In genomic region chr1:191512383-191512782, GRCm38 (mm10) we compare ENCODE assay signal across 21 mouse cellular contexts.
A peak's percentile ranks its signal among the peaks of the same experiment; 100 is the strongest.
DNase-seq lines count a peak whose midpoint lies in the region; ATAC-seq and TF ChIP-seq lines count a peak whose summit lies in the region.
"Had no signal": no experiment of that assay in that cellular context is flagged by ENCODE, and none has a peak within 500 bp of the region (broad histone marks: within the 10 kb centered on the region; RNA-seq: fewer than 3 reads in every experiment).

No protein-coding gene starts in this region.

- no peaks in the 10 kb centered on the region for H3K36me3 ChIP-seq in kidney, postnatal 0 days (ENCODE audit: insufficient read depth, low read length)
- H3K36me3 ChIP-seq: embryonic facial prominence, embryonic 10.5 days; G1E; heart, embryonic 13.5 days; hindbrain, embryonic 15.5 days had no signal

- WGBS in kidney, postnatal 0 days = 73% methylated on average over 4 of the region's 4 CpGs

- peak; percentile 77; the same call in 1 of the 2 replicates for ATAC-seq in kidney, postnatal 0 days (replicated peaks; ENCODE audit: low FRiP score, low read depth)
- ATAC-seq: CD4-positive, CD25-positive, alpha-beta regulatory T cell, adult 4 months; forebrain, embryonic 13.5 days; forebrain, postnatal 0 days had no signal

- no peak overlapping the region for H3K4me3 ChIP-seq in kidney, postnatal 0 days (replicated peaks; ENCODE audit: low read depth, low read length)
- H3K4me3 ChIP-seq: embryonic facial prominence, embryonic 10.5 days; forebrain, embryonic 13.5 days; gastrocnemius, adult 2 months; heart, embryonic 13.5 days; hindbrain, embryonic 15.5 days had no signal

- H3K27ac ChIP-seq in kidney, postnatal 0 days = peak overlapping the region; percentile 28; the same call in 1 of the 2 replicates
- H3K27ac ChIP-seq: embryonic facial prominence, embryonic 10.5 days; forebrain, embryonic 13.5 days; gastrocnemius, adult 2 months; heart, embryonic 13.5 days; hindbrain, embryonic 15.5 days had no signal

- no peaks in the 10 kb centered on the region for H3K4me1 ChIP-seq in kidney, postnatal 0 days (replicated peaks; ENCODE audit: insufficient read depth, low read length)
- H3K4me1 ChIP-seq: forebrain, embryonic 13.5 days; hindbrain, embryonic 15.5 days had no signal

- DNase-seq in 3134 (ENCODE audit: extremely low read depth, insufficient read length, low spot score) (peak; percentile 44), adipocyte (ENCODE audit: low spot score) (peak; percentile 50)
- DNase-seq in kidney, postnatal 0 days (ENCODE audit: low spot score) = no peak
- peak; percentile 61 to 87 for DNase-seq in kidney, postnatal 36 days
- no peak for DNase-seq in gastrocnemius, postnatal 25 days
- no peak for DNase-seq in frontal cortex, postnatal 36 days (ENCODE audit: low spot score in 2 of 2)
- DNase-seq: adrenal gland, postnatal 25 days; B cell, adult 2 months; cerebellum, adult 18-20 months; cerebellum, postnatal 10 days; forebrain, postnatal 0 days; gastrocnemius, adult 2 months; gastrocnemius, postnatal 36 days; heart, adult 11 months; heart, postnatal 36 days had no signal

- no peaks in the 10 kb centered on the region; the same call in 1 of the 2 replicates for H3K27me3 ChIP-seq in kidney, postnatal 0 days (ENCODE audit: insufficient read depth, low read length)
- H3K27me3 ChIP-seq: forebrain, embryonic 13.5 days; heart, embryonic 13.5 days; hindbrain, embryonic 15.5 days had no signal

- H3K9me3 ChIP-seq in kidney, postnatal 0 days (replicated peaks; ENCODE audit: low read length) = no peaks in the 10 kb centered on the region
- H3K9me3 ChIP-seq: embryonic facial prominence, embryonic 10.5 days; forebrain, embryonic 13.5 days; G1E; heart, embryonic 13.5 days; hindbrain, embryonic 15.5 days had no signal

- no peak overlapping the region for H3K9ac ChIP-seq in kidney, postnatal 0 days (ENCODE audit: low read depth, low read length)
- H3K9ac ChIP-seq: forebrain, embryonic 13.5 days; forebrain, postnatal 0 days; heart, embryonic 13.5 days; hindbrain, embryonic 15.5 days had no signal

- TF ChIP-seq CTCF in kidney, postnatal 0 days (IDR thresholded peaks at IDR 0.05; ENCODE audit: low read depth) = no peak

- H3K4me2 ChIP-seq in kidney, postnatal 0 days (ENCODE audit: low read length) = no peak overlapping the region
- H3K4me2 ChIP-seq: forebrain, embryonic 13.5 days; heart, embryonic 13.5 days; hindbrain, embryonic 15.5 days had no signal

Comparison
In these comparisons a context has a peak if more than half of its experiments do, and no peak if none do; other contexts are left out.
1. DNase-seq: peak in 3134 (single experiment), adipocyte (single experiment) and kidney, postnatal 36 days (2 of 2); none in kidney, postnatal 0 days (single experiment), gastrocnemius, postnatal 25 days (single experiment) and frontal cortex, postnatal 36 days (0 of 2).